Mouse (Mus musculus) layer of hippocampus, adult 18-20 months (tissue): ENCODE results near the gene Dazap2. TPM values are rescaled to one million over a fixed set of nuclear protein-coding genes. Genes with fewer than 3 reads are reported as not detected.

ENCODE experiments used
- DNase-seq, 2 experiments: peaks; one replicate each; pipeline ENCODE4 v3.0.0; 2022; ENCODE audit warnings: low spot score in 2 of 2
- total RNA-seq, 2 experiments: library from RNA; stranded (reverse); gene quantifications; 2 replicates each; pipeline ENCODE4 v1.2.3; 2021

The Dazap2 gene
- total RNA-seq, 2 experiments from 2014 or later = 116 to 119 TPM

DNA sequence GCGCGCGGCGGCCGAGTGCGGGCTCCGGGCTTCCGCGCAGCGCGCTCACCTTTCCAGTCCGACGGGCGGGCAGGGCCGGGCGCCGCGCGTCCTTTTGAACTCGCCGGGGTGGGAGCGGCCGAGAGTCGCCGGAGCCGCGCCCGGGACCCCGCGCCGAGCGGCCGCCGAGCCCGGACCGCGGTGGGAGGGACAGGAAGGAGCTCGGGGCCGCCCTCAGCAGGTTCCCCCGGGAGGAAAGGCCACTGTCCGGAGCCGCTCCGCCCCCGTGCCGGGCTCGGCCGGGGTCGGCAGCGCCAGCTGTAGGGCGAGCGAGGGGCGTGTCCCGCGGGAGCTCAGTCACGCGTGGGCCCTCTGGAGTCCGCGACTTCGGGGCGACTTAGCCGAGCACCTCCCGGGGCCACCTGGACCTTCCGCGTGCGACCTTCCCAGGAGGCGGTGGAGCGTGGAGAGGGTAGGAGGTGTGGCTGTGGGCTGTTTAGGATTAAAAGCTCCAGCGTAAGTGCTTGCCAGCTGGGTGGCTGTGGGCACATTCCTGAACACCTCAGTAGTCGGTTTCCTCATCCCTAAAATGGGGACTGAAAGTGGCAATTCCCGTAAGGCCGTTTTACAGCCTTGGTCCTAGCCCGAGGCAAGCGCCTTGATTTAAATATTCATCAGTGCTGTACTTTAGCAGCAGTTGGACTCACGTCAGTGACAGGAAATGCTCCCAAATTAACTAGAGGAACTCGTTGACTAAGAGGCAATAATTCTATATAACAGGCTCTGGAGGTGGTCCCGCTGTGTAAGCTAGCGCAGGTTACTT lies 21.8 kb downstream of the Dazap2 start, which contains the start of gene Smagp:
Gene Smagp, minus strand, starts transcription at position 241 of the 802 bp plus-strand sequence.
- no peak for DNase-seq

DNA sequence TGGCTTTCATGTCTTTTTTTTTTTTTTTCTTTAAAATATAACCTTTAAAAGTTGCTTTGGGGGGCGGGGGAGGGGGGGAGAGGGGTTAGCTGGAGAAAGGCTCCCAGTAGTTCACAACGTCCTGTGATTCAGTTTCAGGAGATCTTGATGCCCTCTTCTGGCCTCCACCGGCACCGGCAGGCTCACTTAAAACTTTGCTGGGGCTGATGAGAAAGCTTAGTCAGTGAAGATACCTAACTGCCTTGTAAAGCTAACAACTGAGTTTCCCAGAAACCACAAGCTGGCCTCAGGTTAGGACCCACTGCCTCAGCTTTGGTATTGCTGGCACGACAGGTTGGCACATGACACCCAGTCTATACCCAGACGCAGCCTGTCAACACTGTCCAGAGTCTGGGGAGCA lies 22.5 kb downstream of the Dazap2 start:
- no peak for DNase-seq

DNA sequence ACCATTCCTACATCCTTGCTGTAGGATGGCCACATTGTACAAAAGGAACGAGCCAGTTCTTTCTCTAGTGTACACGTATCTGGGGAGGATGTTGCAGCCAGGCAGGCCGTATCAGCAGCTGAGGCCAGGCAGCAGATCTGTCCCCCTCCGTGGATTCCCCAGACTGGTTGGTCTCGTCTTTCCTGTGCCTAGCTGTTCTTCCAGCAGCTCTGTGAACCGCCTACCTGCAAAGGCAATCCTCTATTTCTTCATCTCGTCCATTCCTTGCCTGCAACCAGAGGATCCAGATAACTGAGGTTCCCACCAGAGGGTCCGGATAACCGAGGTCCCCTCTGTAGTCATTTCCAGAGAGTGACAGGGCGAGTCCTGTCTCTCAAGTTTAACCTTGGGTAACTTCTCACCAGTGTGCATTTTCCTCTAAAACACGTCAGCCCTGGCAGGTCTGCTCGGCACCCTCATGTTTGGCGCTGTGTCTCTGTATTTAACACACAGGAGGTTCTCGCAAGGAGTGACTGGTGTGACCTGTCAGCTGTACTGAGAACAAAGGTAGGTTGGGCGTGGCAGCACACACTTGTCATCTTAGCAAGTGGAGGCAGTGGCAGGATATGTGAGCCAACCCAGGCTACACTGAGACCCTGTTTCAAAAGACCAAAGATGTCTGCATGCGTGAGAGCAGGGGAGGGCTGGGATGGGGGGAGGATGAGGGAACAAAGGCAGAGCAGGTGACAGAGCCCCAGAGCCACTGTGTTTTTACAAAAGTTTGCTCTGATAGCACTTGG lies 25.0 kb downstream of the Dazap2 start:
- DNase-seq = no peak

DNA sequence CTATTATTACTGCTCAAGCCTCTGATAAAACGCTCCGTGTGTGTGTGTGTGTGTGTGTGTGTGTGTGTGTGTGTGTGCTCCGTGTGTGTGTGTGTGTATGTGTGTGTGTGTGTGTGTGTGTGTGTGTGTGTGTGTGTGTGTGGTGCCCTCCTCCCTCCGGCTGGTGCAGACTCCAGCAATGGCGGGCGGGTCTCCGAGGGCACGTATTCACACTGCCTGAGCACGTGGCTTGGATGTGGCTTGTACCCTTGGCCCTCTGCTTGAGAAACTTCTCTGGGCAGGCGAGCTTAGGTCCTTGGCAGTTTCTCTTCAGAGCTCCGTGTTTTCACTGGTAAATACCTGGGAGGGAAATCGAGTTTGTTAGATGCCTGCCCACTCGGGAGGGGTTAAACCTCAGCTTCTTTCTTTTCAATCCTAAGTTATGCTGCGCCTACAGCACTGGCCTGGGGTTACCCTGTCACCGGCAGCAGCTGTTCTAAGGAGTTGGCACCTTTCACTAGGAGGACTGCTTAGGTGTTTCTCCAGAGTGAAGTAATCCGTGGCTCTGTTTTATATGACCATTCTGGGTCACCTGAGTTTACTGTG lies 26.2 kb downstream of the Dazap2 start:
- DNase-seq = no peak

DNA sequence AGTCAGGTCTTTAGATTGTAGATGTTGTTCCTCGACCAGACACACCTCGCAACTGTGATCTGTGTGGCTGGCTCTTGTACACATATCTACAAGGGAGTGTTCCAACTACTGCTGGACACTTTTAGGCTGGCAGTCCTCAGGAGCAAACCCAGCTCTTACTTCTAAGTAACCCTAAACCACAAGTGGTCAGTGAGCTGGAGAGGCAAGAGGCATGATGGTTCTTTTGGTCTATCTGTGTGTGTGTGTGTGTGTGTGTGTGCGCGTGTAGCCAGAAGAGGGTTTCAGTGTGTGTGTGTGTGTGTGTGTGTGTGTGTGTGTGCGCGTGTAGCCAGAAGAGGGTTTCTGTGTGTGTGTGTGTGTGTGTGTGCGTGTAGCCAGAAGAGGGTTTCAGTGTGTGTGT lies 27.3 kb downstream of the Dazap2 start:
- DNase-seq = no peak

DNA sequence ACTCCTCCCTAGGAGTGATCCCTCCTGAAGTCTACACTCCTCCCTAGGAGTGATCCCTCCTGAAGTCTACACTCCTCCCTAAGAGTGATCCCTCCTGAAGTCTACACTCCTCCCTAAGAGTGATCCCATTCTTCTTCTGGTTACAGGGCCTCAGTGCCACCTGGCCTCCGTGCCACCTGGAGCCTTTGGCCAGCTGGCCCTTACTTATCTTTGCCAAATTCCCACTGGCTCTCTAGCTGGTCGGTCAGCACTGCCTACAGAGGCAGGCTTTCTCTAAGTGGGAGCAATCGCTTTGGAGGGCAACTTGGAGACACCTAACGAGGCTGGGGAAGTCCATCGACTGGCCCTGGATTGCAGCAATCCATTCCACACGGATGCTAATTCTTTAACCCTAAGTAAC lies 31.0 kb downstream of the Dazap2 start:
- no peak for DNase-seq

DNA sequence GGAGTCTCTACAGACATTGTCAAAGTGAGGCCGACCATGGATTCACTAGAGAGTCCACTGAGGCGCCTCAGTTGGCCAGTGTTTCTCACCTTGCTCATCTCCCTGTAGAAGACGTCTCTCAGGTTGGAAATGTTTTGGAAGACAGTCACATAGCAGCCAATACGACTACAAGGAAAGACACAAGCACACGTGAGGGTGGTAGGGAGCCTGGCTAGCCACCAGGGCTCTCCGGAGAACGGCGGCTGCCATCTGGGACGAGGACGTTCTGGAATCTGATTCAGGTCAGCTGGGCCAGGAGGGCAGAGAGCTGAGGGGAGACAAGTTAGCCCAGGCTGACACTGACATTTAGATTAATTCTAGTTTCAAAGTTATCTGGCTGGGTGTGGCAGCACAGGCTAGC lies 35.0 kb downstream of the Dazap2 start:
- DNase-seq = no peak

DNA sequence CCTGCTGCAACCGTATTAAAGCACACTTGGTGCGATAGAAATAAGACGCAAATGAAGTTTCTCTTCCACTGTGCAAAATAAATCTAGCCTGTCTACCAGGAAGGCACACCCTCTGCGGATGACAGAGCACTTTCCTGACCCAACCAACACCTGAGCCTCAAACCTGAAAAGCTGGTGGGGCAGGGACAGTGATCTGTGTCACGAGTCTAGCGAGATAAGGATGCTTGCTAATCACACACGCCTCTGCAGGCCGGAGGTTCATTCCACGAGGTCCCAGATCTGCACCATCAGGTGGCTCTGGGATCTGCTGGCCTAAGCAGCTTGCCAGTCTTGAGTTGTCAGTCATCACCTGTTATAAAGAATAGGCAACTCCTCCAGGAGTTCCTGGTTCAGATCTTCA lies 36.5 kb downstream of the Dazap2 start:
- DNase-seq = no peak

DNA sequence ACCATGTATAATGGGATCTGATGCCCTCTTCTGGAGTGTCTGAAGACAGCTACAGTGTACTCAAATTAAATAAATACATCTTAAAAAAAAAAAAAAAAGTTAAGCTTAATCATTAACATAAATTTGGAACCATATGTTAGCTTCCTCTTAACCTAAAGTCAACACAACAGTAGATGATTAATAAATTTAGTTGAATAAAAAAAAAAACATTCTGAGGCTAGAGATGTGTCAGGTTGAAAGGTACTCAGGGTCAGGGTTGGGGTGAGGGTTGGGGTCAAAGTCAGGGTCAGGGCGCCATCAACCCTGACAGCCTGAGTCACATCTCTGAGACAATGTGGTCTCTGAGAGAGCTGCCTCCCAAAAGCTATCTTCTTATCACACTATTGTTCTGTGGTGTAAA lies 39.1 kb downstream of the Dazap2 start:
- DNase-seq = no peak

DNA sequence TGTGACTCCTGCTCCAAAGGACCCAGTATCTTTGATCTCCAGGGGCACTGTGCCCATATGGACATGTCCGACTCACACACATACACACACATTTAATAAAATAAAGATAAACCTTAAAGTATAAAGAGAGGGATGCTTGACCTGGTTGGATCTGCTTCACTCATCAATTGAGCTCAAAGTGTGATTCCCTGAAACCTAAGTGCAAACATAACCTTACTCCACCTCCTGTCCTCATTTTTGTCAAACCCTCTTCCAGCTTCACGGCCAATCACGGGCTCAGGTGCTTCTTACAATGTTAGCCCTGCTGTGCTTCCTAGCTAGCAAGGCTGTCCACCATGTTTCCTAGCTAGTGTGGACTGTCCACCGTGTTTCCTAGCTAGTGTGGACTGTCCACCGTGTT lies 40.1 kb downstream of the Dazap2 start:
- DNase-seq = no peak

DNA sequence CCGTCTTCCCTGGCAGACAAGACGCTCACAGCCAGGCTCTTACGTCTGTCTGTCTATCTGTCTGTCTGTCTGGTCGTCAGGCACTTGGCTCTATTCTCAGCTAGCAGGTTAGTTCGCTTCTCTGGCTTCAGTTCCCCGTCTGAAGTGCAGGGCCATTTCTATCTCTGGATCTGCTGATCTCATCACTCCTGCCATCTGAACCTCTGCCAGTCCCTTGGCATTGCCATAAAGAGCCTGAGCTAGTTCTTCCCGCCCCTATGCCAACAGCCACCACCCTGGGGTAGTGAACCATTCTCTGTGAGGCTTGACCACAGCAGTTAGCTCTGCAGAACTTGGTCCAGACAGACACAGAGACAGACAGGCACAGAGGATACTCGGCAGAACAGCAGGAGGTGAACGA lies 45.2 kb downstream of the Dazap2 start:
- DNase-seq = no peak

DNA sequence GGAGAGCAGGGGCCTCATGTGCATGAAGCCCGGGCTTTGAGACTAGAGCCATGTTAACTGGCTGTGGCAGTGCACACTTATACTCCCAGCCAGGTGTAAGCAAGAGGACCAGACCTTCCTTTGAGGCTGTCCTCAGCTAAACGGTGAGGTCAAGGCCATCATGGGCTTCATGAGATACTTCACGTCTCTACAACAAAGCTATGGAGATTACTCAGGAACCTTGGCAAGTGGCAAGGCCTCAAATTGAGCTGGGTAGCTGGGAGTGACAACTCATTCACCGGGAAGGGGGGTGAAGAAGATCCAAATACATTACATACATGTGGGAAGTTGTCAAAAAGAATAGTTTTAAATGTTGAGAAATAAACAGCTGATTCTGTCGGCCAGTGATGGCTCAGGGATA lies 45.7 kb downstream of the Dazap2 start:
- DNase-seq = no peak

DNA sequence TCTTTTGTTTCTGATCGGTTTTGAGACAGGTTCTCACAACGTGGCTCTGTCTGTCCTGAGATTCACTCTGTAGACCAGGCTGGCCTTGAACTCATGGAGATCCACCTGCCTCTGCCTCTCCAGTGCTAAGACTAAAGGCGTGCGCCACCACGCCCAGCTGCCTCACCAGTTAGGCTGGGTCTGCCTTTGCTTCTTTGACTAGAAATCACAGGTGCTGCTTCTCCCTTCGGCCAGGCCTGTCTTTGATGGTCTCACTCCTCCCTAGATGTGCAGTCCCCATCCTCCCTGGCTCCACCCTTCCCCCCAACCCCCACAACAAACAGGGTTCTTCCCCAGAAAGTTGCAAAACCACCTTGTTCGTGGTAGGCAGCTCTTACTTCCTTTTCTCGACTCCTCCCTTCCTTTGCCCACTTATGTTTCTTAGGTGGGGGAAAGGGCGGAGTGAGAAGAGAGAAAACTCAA lies 49.7 kb downstream of the Dazap2 start:
- no peak for DNase-seq

DNA sequence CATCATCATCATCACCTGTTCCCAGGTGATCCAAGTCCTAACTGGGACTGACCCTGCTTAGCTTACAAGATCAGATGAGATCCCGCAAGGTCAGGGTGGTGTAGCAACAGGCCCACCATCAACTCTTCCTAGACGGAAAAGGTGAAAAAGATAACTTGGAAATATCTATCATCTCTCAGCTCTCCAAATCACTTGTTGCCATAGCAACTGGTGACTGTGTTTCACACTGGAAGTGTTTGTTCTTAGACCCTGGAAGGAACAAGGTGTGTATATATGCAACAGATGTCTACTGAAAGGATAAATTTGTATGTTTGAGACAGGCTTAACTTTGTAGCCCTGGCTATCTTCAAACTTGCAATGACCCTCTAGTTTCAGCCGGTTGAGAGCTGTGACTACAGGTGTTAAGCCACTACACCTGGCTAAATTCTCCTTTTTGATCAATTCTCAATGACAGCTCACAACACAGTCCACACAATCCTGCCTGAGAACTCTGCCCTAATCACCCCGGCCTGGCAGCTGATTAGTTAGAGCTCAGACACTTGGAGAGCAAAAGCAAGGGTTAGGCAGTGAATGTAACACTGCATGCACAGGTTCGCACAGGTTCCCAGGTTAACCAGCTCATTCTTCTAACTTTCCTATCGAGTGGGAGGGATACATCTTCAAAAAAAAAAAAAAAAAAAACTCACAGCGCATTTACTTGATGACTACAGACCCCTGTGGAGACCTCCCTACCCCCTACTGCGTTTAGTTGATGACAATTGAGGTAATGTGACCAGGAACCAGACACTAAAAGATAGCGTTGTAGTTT lies 50.5 kb downstream of the Dazap2 start:
- no peak for DNase-seq

DNA sequence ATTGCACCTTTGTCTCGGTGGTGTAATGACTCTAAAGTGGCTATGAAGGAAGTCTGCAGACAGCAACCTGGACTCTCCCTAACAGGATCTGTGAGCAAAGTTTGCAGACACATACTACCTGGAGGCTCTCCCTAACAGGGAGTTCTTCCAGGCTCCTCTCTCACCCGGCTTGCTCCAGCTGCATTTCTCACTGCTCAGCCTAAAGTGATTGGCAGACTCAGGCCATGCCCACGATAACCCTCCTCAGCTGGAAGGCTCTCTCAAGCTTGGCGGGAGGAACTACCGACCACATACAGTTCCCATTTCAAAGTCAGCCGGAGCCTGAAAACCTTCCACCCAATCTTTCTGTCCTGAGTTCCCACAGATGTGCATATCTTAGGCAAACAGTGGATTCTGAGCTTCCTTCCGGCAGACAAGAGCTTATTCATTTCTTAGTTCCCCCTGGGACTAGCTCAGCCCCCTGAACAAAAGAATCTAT lies 51.1 kb downstream of the Dazap2 start:
- DNase-seq = no peak

DNA sequence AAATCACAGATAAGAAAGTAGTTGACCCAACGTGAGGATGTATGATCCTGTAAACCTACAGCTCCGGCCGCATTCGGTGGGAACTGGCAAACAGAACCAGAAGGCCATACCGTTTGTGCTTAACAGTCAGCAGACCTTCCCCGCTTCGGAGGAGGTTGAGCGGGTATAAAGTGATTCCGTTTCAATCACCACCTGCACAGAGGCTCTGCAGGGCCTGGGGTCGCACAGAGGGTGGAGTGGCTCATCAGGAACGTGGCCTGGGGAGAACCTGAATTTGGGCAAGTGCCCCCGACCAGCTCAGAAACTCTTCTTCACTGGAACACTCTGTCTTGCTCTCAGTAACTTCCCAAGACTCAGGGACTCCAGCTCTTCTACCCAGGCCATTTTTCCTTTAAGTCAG lies 51.7 kb downstream of the Dazap2 start:
- DNase-seq = no peak

DNA sequence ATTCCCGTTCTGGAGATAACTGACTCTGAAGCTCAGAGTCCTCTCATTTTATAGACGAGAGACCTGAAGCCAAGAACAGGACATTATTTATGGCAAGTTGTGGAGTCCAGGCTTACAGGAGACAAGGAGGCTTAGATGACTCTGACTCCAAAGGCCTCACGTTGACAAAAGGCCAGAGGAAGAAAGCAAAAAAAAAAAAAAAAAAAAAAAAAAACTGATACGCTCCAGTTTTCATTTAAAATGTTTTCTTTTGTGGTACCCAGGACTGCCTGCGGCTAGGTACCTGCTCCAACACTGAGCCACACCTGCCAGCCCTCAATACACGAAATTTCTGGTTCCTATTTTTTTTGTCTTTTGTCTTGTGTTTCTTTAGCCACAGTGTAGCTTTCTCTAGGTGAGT lies 52.3 kb downstream of the Dazap2 start:
- no peak for DNase-seq

DNA sequence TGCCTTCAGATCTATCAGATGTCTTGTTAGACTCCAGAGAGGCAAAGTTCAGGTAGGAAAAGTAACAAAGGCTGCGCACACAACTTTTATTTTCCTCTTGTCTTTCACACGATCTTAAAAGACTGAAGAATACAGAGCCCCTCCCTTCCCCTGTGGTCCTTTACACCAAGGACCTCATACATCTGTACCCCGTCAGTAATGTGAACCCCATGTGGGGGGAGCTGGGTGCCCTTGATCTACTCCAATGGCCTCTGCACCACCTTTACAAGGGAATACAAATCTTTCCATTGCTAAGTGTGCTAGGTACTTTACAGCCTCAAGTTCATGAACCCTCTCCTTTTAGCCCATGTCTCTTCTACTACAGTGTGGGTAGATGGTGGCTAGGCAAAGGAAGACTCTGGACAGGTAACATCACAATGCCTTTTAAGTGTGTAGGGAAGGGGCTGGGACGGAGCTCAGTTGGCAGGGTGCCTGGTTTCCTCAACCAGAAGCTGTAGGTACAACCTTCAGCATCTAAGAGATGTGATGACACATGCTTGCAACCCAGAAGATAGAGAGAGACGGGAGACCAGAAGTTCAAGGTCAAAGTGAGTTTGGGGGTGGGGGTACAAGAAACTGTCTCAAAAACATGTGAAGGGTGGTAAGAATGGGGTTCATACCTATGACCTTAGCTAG lies 52.9 kb downstream of the Dazap2 start:
- DNase-seq = no peak

DNA sequence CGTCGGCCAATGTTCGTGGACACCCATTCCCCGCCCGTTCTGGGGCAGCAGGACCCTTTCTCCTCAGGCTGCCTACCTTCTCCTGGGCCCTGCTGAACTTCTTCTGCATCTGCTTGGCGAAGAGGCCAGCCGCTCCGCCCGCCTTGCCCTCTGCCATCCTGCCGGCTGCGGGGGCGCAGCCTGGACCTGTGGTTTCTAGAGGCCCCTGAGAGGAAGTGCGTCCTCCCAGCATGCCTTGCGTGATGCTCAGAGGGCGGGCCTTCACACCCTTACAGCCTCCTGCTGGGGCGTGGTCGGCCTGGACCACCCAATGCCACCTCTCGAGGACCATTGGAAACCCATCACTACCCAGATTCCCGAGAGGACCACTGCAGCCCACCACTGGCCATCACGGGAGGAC lies 54.2 kb downstream of the Dazap2 start, which contains the start of gene Bin2:
Gene Bin2, minus strand, starts transcription at position 217 of the 400 bp plus-strand sequence.
- DNase-seq = no peak

DNA sequence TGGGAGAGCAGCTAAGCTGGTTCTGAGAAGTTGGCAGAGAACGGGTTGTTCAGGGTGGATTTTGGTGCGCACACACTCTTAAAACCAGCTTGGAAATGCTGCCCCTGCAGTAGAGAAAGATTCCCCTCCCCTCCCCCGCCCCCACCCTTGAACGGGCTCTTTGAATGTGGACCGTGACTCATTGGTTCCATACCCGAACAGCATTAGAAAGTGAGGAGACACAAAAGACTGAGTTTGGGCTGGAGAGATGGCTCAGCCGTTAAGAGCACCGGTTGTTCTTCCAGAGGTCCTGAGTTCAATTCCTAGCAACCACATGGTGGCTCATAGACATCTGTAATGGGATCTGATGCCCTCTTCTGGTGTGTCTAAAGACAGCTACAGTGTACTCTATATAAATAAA lies 54.9 kb downstream of the Dazap2 start:
- no peak for DNase-seq
